Mouse (Mus musculus) liver, adult 2 months (tissue): ENCODE data around the gene Eif4a1. TPM values are rescaled to one million over a fixed set of nuclear protein-coding genes. Genes with fewer than 3 reads are reported as not detected.
A peak's percentile ranks its signal among the peaks of the same experiment; 100 is the strongest.

Source experiments
- DNase-seq: peaks from one replicate; pipeline ENCODE4 v3.0.0-alpha.2; 2011; ENCODE audit warnings: low read depth, low spot score; ENCODE audit errors: extremely low read depth
- H3K27ac ChIP-seq: fragments of 200-500 bp; replicated peaks from 2 replicates; pipeline ENCODE4 v1.5.1; 2012; ENCODE audit warnings: low read depth, mild to moderate bottlenecking, control low read depth, inconsistent platforms, low read length; ENCODE audit not compliant: insufficient read depth
- H3K27me3 ChIP-seq: fragments of 200-500 bp; 2 replicates; pipeline ENCODE4 v1.6.1; 2012; ENCODE audit warnings: mild to moderate bottlenecking, moderate library complexity, low read length, inconsistent platforms; ENCODE audit not compliant: control insufficient read depth, insufficient read depth
- H3K36me3 ChIP-seq: fragments of 200-500 bp; 2 replicates; pipeline ENCODE4 v1.6.1; 2012; ENCODE audit warnings: low read length, inconsistent platforms; ENCODE audit not compliant: control insufficient read depth, insufficient read depth
- H3K4me1 ChIP-seq: fragments of 200-500 bp; 2 replicates; pipeline ENCODE4 v1.6.1; 2011; ENCODE audit warnings: low read length; ENCODE audit not compliant: control insufficient read depth, insufficient read depth
- H3K4me3 ChIP-seq: fragments of 200-500 bp; 2 replicates; pipeline ENCODE4 v1.5.1; 2011; ENCODE audit warnings: low read depth, mild to moderate bottlenecking, control low read depth, low read length, moderate library complexity; ENCODE audit not compliant: insufficient read depth
- H3K79me2 ChIP-seq: fragments of 200-500 bp; 2 replicates; pipeline ENCODE4 v1.6.1; 2012; ENCODE audit warnings: inconsistent platforms, mild to moderate bottlenecking, low read length, moderate library complexity; ENCODE audit not compliant: control insufficient read depth, insufficient read depth
- H3K9ac ChIP-seq: fragments of 200-500 bp; 2 replicates; pipeline ENCODE4 v1.6.1; 2012; ENCODE audit warnings: low read depth, mild to moderate bottlenecking, control low read depth, inconsistent platforms, low read length
- CTCF ChIP-seq: fragments of 200-500 bp; IDR thresholded peaks from 2 replicates; pipeline ENCODE4 v1.5.1; 2011; ENCODE audit warnings: low read depth, low read length, control low read depth
- POLR2A ChIP-seq: fragments of 200-500 bp; IDR thresholded peaks from 2 replicates; pipeline ENCODE4 v1.6.1; 2011; ENCODE audit warnings: low read length, control low read depth; ENCODE audit not compliant: insufficient read depth; ENCODE audit errors: extremely low read depth
- WGBS: fragments of 180-500 bp; shearing (Covaris S2); methylation state at CpG from one replicate; pipeline ENCODE4 v1.1.7; 2018; 5-methylcytosine and 5-hydroxymethylcytosine counted together
- polyA plus RNA-seq: library from polyadenylated mRNA; depleted of rRNA; stranded (reverse); fragments of >200 nt; gene quantifications from 2 replicates; pipeline ENCODE4 v1.2.3, GENCODE M21; 2012
- total RNA-seq: library from RNA; depleted of rRNA; stranded (reverse); fragments of >200 nt; gene quantifications from 2 replicates; pipeline ENCODE4 v1.2.3, GENCODE M21; 2014

The Eif4a1 gene
- total and polyA plus RNA-seq, 2 experiments: 221 to 370 TPM

DNA sequence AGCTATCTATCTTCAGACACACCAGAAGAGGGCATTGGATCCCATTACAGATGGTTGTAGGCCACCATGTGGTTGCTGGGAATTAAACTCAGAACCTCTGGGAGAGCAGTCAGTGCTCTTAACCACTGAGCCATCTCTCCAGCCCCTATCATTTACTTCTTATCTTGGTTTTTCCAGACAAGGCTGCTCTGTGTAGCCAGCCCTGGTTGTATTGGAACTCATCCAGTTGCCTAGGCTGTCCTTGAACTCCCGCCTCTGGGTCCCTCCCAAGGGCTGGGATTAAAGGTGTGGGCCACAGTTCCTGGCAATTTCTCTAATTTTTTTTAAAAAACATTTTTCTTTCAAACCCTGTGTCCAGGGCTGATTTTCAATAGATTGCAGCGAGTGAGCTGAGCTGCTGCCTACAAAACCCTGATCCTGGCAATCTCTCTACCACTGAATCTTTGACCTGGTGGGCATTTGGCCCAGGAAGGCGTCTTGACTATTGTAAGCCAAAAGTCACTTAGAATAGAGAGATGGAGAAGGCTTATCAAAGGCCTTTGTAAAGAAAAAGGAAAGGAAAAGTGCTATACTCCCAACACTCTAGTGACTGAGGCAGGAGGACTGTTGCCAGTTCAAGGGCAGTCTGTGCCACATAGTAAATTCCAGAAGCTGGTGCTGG lies 10.9 kb downstream of the Eif4a1 start:
- H3K27ac ChIP-seq: peak overlapping the region; percentile 87
- H3K9ac ChIP-seq: peak overlapping the region; percentile 79; the same call in 1 of the 2 replicates
- no peaks in the 10 kb centered on the region for H3K36me3 ChIP-seq

DNA sequence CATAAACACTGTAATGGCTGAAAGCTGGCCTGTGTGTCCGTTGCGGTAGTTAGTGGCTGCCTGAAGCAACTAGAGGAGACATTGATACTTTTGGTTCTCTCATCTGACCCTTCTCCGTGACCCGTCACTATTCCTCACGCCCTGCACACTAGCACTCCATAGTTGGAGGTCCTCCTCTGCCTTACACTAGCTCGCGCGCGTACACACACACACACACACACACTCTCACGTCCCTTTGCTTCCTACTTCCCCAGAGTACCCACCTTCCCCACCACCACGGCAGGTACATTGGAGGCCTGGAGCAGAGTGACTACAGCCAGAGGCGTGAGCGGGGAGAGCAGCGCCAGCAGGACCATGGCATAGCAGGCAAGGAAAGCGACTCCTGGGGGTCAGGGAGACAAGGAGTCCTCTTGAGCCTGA lies 14.8 kb downstream of the Eif4a1 start:
- TF ChIP-seq POLR2A (no peak), CTCF (peak; percentile 9; the same call in 1 of the 2 replicates)
- Histone ChIP-seq H3K27me3 (no peaks in the 10 kb centered on the region), H3K27ac (no peak overlapping the region), H3K4me1 (peaks cover 5% of the 10 kb centered on the region), H3K36me3 (peaks cover 3% of the 10 kb centered on the region; the same call in 1 of the 2 replicates), H3K9ac (no peak overlapping the region), H3K4me3 (no peak overlapping the region), H3K79me2 (no peaks in the 10 kb centered on the region; the same call in 1 of the 2 replicates)
- no peak for DNase-seq
- WGBS: 86% methylated on average over 15 of the region's 15 CpGs

More for the DNA sequence above, 10.9 kb downstream of the Eif4a1 start:
- H3K79me2 ChIP-seq: no peaks in the 10 kb centered on the region; the same call in 1 of the 2 replicates
- TF ChIP-seq POLR2A: no peak
- TF ChIP-seq CTCF: no peak
- peak overlapping the region; percentile 65 for H3K4me3 ChIP-seq
- peak; percentile 72 for DNase-seq
- WGBS: 20% methylated on average over 3 of the region's 3 CpGs
- H3K27me3 ChIP-seq: no peaks in the 10 kb centered on the region
- peaks cover 9% of the 10 kb centered on the region for H3K4me1 ChIP-seq

GRCm38 (mm10) chr11:69656617-69657461 lies 15.4 kb downstream of the Eif4a1 start:
- H3K36me3 ChIP-seq: peaks cover 8% of the 10 kb centered on the region; the same call in 1 of the 2 replicates
- DNase-seq: no peak

GRCm38 (mm10) chr11:69656065-69656455 lies 16.2 kb downstream of the Eif4a1 start:
- 77% methylated on average over 5 of the region's 5 CpGs for WGBS
- Histone ChIP-seq H3K27ac (no peak overlapping the region), H3K9ac (no peak overlapping the region), H3K4me1 (no peaks in the 10 kb centered on the region), H3K36me3 (peaks cover 14% of the 10 kb centered on the region), H3K4me3 (no peak overlapping the region), H3K27me3 (no peaks in the 10 kb centered on the region), H3K79me2 (no peaks in the 10 kb centered on the region; the same call in 1 of the 2 replicates)
- no peak for DNase-seq
- TF ChIP-seq CTCF: no peak
- TF ChIP-seq POLR2A: no peak

More at GRCm38 (mm10) chr11:69656617-69657461, 15.4 kb downstream of the Eif4a1 start:
- Histone ChIP-seq H3K79me2 (no peaks in the 10 kb centered on the region; the same call in 1 of the 2 replicates), H3K27ac (no peak overlapping the region), H3K4me3 (no peak overlapping the region), H3K4me1 (peaks cover 5% of the 10 kb centered on the region), H3K9ac (no peak overlapping the region), H3K27me3 (no peaks in the 10 kb centered on the region)
- no peak for TF ChIP-seq POLR2A
- TF ChIP-seq CTCF: peak; percentile 67
- 81% methylated on average over 10 of the region's 10 CpGs for WGBS

DNA sequence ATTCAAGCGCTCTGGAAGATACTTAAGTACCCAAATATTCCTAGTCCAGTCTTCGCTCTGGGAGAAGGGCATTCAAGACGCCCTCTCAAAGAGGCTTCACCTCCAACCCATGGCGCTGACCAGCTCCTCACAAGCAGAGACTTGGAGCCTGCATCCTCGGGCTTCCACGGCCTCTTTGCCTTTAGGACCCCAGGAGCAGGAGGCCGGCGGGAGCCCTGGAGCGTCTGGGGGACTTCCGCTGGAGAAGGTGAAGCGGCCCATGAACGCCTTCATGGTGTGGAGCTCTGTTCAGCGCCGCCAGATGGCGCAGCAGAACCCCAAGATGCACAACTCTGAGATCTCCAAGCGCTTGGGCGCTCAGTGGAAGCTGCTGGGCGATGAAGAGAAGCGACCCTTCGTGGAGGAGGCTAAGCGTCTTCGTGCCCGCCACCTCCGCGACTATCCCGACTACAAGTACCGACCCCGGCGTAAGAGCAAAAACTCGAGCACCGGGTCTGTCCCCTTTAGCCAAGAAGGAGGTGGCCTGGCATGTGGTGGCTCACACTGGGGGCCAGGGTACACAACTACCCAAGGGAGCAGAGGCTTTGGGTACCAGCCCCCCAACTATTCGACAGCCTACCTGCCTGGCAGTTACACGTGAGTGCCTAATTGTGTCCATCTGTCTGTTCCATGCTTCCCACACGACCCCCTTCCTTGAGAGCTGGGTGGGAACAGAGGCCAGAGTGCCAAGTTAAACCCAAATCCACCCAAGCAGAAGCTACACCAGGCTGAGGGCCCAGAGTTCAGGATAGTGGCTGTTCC lies 16.8 kb downstream of the Eif4a1 start, which contains the start of gene Sox15:
Gene Sox15, plus strand, starts transcription at position 51 of the 801 bp plus-strand sequence.
- Histone ChIP-seq H3K4me3 (no peak within 1 kb of the TSS), H3K27ac (no peak within 1 kb of the TSS), H3K36me3 (peaks cover 20% of the 10 kb centered on the region), H3K9ac (no peak within 1 kb of the TSS), H3K79me2 (no peaks in the 10 kb centered on the region), H3K27me3 (no peaks in the 10 kb centered on the region), H3K4me1 (no peaks in the 10 kb centered on the region)
- TF ChIP-seq POLR2A: no peak
- peak; percentile 71 for TF ChIP-seq CTCF
- WGBS: 58% methylated on average over 34 of the region's 34 CpGs
- DNase-seq: no peak
